Mouse (Mus musculus): ENCODE measurements around the gene Aldh1a2.
A peak's percentile ranks its signal among the peaks of the same experiment; 100 is the strongest.

Gene Aldh1a2

DNA sequence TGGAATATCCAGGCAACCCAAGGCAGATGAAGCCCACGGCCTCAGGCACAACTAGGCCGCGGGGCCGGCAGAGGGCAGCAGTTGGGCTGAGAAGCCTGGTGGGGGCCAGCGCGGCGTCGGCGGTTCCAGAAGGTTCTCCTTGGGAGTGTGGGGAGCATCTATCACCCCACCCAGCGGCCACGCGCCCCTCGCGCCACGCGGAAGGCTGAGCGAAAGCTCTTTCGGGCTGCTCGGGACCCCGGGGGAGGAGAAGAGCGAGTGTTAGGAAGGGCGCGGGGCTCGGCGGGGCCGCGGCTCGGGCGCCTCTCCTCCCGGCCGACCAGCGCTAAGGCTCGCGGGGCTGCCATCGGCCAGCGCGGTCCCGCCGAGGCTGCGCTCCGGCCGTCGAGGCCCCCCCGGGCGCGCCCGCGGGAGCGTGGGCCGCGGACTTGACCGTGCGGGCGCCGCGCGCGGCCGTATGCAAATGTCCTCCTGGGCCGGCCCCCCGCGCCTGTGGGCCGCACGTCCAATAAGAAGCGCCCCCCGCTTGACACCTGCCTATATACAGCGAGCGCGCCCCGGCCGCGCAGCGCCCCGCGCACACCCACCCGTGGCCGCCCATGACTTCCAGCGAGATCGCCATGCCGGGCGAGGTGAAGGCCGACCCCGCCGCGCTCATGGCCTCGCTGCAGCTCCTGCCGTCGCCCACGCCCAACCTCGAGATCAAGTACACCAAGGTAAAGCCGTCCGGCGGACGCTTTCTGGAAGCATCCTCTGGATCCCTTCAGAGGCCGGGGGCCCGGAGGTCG is at the start of gene Aldh1a2:
Gene Aldh1a2, plus strand, starts transcription at position 542 of the 788 bp plus-strand sequence.
- peak; percentile 88 for DNase-seq (ENCODE audit: low spot score)

DNA sequence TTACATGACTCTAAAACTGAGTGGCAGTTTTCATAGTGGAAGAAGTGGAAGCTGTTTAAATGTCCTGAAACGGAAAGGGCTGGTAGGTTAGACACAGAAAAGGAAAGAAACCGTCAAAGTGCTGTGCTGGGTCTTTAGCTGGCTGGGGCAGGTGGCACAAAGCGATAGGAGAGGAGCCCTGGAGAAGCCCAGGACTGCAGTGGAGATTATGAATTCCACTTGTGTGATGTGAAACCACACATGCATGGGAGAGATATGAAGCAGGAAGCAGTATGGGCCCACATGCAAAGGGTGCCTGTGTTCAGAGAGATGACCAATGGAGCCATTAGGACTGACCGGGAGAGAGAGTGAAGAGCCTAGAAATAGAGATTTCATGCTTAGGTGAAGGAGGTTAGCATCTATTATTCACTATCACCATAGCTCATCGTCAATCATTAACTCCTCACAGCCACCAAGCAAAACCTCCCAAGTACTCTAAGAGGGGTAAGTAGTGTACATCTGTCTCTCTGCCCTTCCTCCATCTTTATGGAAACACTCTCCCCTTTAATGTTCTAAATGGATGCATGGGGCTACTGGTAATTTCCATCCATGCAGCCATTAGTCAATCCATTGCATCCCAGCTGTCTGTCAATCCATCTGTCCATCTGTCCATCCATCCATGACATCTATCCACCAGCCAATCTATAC is 49.4 kb upstream of the Aldh1a2 start:
- no peak for DNase-seq (ENCODE audit: low spot score)

- no peak for DNase-seq (ENCODE audit: low spot score)
These were observed 48.6 kb upstream of the Aldh1a2 start for GRCm38 (mm10) chr9:71166871-71167465.

- no peak for DNase-seq (ENCODE audit: low spot score)
These were observed 47.9 kb upstream of the Aldh1a2 start for GRCm38 (mm10) chr9:71167473-71168215.

DNA sequence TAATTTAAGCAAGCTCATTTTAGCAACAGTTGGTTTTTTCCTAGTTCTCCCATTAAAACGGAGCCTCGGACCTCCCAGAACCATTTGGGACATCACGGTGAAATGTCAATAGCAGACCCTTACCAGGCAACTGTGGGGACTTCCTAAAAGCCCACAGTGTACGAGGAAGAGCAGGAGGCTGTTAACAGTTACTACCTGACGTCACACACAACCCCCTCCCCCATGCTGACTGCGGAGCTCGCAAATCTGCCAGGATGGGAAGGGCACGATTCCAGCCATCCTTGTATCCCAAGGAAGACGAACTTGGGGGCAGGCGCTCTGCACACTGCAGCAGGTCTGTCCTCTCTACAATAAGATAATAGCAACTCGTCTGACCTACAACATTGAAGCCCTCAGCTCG is 47.1 kb upstream of the Aldh1a2 start, which contains the start of gene Aqp9:
Gene Aqp9, minus strand, starts transcription at position 172 of the 400 bp plus-strand sequence.
- no peak for DNase-seq (ENCODE audit: low spot score)

- DNase-seq (ENCODE audit: low spot score): no peak
These were observed 42.1 kb upstream of the Aldh1a2 start for GRCm38 (mm10) chr9:71173533-71173932.

DNA sequence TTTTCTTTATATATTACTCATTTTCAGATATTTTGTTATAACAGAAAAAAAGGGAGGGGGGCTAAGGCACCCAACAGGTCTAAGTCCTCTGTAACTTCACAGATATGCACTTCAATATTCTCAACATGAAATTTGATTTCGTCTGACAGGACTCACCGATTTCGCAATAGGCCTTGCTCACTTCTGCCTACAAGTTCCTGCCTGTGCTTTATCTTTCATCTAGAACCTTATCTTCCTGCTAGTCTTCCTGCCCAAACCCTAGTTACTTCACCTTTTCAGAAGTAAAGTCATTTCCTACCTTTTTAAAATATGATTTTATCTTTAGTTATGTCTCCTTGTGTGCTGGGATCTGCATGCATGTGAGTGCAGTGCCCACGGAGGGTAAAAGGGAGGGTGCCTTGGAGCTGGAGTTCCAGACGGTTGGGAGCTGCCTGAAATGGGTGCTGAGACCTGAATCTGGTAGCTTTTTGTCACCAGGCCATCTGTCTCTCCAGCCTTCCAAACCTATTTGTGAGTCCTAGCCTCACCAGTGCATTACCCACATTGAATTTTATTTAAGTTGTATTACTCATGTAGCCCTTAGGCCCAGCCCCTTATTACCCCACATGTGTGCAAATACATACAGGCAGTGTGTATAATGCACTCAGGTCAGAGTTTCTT is 41.1 kb upstream of the Aldh1a2 start:
- no peak for DNase-seq (ENCODE audit: low spot score)

GRCm38 (mm10) chr9:71175686-71176085 is 39.9 kb upstream of the Aldh1a2 start:
- DNase-seq (ENCODE audit: low spot score): no peak

- no peak for DNase-seq (ENCODE audit: low spot score)
These were observed 36.2 kb upstream of the Aldh1a2 start for GRCm38 (mm10) chr9:71179276-71179896.

DNA sequence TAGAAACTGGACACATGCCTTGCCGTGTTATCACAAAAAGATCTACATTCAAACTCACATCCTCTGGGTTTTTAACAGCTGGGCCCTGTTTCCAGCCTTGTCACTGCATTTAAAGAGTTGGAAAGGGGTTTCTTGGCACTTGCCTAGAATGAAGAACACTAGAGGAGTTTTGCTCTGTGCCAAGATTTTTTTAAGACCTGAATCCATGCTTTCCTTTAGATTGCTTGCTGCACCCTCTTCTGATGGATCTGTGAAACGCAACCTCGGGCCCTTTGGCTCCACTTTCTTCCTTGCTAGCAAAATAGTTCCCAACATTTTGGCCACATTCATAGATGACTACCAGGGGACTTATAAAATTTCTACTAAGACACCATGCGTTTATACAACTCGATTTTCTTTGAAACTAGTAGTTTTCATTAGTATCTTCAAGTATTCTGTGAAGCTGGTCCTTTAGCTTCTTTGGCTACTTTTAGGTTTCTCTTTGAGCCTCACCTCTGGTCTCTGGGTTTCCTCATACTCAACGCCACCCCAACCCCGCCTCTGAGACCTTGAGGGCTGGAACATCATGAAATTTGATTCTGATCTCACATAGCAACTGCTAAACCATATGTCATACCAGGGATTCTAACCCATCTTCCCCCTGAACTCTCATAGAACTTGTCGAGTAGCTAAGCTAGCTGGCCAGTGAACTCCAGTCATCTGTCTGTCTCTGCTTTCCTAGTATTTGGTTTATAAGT is 35.5 kb upstream of the Aldh1a2 start:
- peak; percentile 7 for DNase-seq (ENCODE audit: low spot score)

- DNase-seq (ENCODE audit: low spot score): no peak
These were observed 30.3 kb upstream of the Aldh1a2 start for GRCm38 (mm10) chr9:71185285-71185684.

DNA sequence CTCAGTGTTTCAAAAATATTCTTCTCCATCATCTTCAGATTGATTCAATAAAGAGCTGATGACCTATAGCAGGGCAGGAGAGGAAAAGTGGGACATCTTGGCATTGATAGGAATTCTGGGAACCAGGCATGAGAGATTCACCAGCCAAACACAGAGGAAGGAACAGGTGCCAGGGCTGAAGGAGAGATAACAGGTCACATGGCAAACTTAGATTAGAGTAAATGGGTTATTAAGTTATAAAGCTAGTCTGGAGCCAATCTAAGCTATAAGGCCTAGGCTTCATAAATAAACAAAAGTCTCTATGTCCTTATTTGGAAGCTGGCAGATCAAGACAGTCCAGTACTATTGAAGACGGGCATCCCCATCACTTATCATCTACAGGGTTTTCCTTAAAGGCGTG is 29.8 kb upstream of the Aldh1a2 start:
- no peak for DNase-seq (ENCODE audit: low spot score)

DNA sequence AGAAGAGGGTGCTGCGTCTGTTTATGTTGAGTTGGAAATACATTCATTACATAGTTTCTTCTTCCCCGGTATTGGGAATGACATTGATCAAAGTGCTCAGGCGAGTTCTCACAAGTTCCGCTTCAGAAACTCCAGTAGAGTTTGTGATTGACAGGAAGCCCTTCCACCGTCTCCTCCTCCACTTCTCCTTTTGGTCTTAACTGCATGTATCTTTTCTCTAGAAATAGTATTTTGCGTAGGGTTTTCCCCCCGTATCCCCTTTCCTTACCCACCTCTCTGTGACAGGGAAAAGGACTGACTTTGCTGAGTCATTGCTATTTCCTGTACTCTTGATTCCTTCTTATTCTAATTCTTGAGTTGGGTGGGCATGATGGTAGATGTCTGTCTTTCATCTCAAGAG is 28.2 kb upstream of the Aldh1a2 start:
- DNase-seq (ENCODE audit: low spot score): no peak

DNA sequence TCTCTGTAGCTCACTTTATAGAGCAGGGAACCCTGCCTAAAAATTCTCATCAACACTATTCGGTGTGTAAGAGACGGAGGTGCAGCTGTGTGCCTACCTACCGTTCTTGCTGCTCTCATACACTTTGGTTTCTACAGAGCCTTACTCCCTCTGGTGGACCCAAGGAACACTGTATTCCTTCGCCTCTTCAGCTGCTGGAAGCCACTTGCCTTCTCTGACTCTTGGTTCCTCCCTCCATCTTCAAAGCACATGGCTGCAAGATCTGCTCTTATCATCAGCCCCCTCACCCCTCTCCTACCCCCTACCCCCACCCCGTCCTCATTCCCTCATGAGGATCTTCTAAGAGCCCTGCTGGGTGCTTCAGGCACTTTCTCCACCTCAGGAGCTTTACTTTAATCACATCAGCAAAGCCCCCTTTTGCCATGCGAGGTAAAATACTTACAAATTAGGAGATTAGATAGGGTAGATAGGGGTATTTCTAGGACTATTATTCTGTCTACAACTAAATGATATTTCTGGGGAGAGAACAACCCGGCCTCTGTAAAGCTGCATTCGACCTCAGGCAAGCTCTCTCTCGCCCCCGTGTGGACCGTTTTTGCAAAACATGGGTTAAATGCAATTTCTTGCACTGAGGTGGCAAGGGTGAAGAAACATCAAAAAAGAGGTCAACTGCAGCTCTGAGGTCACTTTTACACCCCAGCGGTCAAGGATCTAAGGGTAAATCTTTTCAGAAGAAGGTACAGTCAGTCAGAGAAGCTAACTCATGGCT is 26.8 kb upstream of the Aldh1a2 start:
- DNase-seq (ENCODE audit: low spot score): peak; percentile 25

- DNase-seq (ENCODE audit: low spot score): no peak
These were observed 16.8 kb upstream of the Aldh1a2 start for GRCm38 (mm10) chr9:71198826-71199225.

DNA sequence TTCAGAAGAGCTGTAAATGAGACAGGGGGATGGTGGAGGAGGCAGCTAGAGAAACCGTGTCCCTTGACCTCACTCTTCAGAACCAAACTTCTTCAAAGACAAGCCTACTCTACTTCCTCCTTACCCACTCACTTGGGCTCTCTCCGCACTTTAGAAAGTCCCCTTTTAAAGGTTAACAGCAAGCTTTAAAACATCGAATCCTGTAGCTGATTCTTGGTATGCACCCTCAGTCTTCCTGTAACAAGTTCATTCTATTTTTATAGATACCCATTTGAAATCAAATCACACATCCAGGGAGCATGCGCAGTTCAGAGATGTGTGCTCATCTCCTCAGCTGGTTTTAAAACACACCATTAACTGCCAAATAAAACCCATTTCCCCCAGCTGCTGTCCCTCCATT is 13.3 kb upstream of the Aldh1a2 start:
- DNase-seq (ENCODE audit: low spot score): no peak

DNA sequence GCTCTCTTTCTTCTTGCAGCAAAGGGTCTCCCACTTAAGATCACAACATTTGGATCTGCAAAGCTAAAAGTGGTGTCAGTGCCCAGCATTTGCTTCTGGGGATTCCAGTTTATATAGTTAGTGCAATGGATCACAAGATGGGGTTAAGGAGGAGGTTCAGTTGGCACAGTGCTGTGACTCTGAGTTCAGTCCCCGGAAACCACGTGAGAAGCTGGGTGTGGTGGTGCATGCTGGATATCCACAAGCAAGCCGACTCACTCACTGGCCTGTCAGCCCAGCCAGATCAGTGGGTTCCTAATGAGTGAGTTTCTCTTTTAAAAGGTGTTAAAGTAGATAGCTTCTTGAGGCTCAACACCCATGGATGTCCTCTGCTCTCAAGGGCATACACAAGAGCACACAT is 6.3 kb upstream of the Aldh1a2 start:
- no peak for DNase-seq (ENCODE audit: low spot score)

DNA sequence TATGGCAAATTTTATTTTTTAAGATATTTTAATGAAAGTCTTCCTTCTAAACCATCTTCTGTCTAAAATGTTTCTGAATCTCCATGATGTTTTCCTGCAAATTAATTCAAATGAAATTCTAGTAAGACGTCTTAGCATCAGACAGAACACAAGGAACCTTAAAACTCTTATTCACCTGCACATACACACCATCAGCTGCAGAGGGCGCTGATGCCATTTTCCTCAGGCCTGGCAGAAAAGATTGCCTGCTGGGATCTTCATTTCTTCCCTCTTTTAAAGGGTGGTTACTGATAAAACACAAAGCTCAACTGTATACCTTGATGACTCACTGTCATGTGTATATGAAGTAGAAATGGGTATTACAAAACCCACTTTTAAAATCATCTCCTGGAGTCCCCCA is 4.7 kb upstream of the Aldh1a2 start:
- no peak for DNase-seq (ENCODE audit: low spot score)

DNA sequence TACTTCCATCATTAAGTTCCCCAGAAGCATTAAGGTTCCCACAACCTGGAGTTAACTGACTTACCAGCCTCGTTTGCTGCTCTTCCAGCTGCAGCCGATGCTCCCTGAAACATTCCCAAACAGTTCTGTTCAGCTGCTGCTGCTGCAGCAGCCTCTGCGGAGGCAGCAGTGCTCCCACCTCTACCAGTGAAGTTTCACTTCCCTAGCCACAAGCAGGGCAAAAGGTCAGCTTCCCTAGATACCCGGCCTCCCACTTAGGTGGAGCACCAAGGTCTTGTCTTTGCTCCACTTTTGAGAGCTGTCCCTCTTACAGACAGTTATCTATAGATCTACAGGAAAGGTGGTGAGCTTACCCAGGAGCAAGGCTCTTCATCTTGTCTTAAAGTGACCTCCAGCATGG is 2.0 kb upstream of the Aldh1a2 start:
- DNase-seq (ENCODE audit: low spot score): no peak

Data from testis, postnatal 14 days (tissue).